Mouse (Mus musculus) layer of hippocampus, adult 11-12 months (tissue): Measurements from ENCODE around the gene BC005537.
A peak's percentile ranks its signal among the peaks of the same experiment; 100 is the strongest.
"Not testable (repeated sequence)": the region's sequence is repeated elsewhere in the genome, so short reads cannot be mapped to it uniquely, and the experiment has no call there.

Source experiments
- DNase-seq: peaks from one replicate; pipeline ENCODE4 v3.0.0; 2022; ENCODE audit warnings: low spot score

The BC005537 gene

DNA sequence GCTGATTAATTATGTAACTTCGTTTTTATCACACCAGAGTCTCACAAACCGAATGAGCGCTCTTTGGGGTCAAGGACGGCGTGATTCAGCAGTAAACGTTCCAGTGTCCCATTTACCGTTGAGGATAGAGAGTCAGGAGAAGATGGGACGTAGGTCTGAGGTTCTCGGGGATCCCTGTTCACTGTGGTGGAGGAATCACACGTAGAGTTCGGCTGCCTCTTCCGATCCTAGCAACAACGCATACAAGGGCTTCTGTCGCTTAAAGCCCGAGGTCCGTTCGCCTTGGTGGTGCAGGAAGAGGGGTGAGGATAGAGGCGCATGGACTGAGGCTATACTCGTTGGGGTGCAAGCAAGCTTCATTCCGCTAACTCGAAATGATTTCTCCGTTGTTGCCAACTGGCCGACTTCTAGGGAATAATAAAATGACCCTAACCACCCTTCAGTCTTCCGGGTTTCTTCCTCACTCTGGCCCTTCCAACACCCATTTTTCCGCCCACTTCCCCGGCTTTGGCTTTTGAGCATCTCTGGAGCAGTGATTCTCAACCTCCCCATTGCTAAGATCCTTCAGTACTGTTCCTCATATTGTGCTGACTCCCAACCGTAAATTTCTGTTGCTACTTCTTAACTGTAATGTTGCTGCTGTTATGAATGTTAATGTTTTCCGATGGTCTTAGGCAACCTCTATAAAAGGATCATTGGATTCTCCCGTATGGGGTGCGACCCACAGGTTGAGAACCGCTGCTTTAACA lies 1.4 kb upstream of the BC005537 start:
- no peak for DNase-seq

GRCm38 (mm10) chr13:24800674-24801307 lies 666 bp upstream of the BC005537 start:
- DNase-seq: peak; percentile 97

DNA sequence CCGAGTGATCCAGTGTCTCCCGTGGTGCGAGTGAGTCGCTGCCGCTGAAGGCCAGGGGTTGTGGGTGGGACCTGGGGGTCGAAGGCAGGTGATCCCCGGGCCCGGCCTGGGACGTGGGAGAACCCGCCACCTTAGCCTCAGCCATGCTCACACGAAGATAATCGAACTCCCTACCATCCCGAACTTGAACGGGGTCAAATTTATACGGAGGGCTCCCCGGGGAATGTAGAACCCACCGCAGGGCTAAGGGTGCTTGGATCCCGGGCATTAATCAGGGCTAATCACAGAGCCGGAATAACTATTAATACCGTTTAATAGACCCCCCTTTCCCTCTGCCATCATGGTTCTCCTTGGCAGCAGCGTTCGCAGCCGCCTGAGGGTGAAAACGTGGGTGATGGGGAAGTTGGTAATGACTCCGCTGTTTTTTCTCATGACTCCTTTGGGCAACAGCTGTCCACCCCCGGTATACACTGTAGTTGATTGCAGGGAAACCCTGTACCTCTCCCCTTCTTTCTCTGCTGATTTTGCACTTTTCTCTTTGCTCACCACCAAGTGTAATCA lies 754 bp downstream of the BC005537 start:
- DNase-seq: peak; percentile 51

- no peak for DNase-seq
Observed at GRCm38 (mm10) chr13:24803196-24803595, 1.7 kb downstream of the BC005537 start.

DNA sequence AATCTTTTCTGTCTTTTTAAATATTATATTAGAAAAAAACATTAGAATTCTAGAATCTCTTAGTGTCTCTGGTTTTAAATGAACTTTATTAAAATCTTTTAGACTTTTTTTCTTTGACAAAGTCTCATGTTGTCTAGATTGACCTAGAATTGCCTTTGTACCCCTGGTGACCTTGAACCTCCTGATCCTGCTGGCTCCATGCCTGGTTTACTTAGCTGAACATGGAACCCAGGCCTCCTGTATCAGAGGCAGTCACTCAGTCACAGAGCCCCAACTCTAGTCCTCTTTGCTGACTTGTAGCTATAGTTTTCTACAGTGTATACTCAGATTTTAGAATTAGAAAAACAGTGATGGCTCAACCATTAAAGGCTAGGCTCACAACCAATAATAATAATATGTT lies 4.6 kb downstream of the BC005537 start:
- no peak for DNase-seq

- no peak for DNase-seq
Observed at GRCm38 (mm10) chr13:24812521-24812920, 11.1 kb downstream of the BC005537 start.

DNA sequence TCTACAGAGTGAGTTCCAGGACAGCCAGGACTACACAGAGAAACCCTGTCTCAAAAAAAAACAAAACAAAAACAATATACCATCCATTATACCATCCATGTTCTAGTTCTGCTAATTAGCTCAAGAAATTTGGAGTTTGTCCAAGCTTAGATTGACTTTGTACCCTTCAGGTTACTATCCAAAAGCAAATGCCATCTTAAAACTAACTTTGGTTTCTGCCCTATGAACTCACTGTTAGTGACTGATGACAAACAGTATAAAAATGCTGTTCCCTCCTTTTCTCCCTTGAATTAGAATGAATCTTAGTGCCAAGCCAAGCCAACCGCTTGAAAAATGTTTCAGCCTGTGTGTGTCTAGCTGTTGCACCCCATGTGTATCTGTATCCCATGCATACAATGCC lies 13.2 kb downstream of the BC005537 start:
- no peak for DNase-seq

GRCm38 (mm10) chr13:24816125-24817092 lies 15.0 kb downstream of the BC005537 start:
- DNase-seq: no peak

DNA sequence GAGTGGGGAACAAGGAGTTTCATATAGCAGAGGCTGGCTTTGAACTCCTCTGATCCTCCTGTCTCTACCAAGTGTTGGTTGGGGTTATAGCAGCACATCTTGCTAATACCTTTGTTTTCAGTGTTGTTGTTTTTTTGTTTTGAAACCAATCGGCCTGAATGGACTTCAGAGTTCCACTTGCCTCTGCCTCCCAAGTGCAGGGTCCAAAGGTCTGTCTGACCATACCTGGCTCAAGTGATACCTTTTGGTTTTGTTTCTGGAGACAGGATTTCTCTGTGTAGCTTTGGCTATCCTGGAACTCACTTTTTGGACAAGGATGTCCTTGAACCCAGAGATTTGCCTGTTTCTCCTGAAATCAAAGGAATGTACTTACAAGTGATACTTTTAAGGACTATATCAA lies 18.5 kb downstream of the BC005537 start:
- no peak for DNase-seq

- DNase-seq: peak; percentile 65
Observed at GRCm38 (mm10) chr13:24822663-24823343, 21.3 kb downstream of the BC005537 start.

DNA sequence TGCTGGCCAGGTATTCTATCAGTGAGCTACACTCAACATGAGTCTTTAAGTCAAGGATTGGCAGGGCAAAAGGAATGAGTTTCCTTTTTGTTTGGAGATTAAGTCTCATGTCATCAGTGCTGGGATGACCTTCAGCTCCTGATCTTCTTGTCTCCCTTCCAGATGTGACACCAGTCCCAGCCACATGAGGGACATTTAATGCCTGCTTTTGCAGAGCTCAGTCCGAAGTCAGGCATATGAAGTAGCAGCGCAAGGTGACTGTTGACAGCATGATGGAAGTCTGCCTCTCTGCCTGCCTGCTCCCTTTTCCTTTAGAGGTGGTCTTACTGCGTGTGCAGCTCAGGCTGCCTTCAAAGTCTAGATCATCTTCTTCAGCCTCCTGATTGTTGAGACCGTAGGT lies 23.2 kb downstream of the BC005537 start:
- DNase-seq: no peak

- DNase-seq: no peak
Observed at GRCm38 (mm10) chr13:24825587-24825986, 24.1 kb downstream of the BC005537 start.

- no peak for DNase-seq
Observed at GRCm38 (mm10) chr13:24826116-24826515, 24.7 kb downstream of the BC005537 start.

DNA sequence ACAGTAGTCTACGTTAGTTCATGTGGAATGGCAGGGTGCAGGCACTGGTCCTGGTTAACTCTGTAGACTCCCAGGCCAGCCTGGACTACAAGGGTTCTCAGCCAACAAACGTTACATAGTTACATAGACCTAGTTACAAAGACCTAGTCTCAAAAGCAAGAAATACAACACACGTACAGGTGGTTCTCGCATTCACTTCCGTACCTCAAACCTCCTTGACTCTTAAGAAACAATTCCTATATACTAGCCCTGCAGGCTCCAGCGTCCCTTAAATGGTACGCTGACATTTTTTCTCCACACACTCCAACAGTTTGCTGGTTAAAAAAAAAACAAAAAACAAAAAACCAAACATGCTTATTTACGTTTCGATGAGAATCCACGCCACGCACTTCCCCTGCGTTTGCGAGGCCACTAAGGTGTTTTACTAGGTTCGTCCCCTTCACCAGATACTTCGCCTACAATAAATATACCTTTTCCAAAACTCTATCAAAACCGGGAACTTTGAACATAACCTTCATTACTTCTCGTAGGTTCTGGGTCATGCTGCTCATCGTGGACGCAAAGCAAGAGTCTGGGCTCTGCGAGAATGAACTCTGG lies 29.4 kb downstream of the BC005537 start:
- DNase-seq: no peak

GRCm38 (mm10) chr13:24831353-24832130 lies 30.1 kb downstream of the BC005537 start, which contains the start of the genes Acot13 and Tdp2:
Acot13 (minus strand) TSS chr13:24831540.
Tdp2 (plus strand) TSS chr13:24831679.
- DNase-seq: peak; percentile 93

DNA sequence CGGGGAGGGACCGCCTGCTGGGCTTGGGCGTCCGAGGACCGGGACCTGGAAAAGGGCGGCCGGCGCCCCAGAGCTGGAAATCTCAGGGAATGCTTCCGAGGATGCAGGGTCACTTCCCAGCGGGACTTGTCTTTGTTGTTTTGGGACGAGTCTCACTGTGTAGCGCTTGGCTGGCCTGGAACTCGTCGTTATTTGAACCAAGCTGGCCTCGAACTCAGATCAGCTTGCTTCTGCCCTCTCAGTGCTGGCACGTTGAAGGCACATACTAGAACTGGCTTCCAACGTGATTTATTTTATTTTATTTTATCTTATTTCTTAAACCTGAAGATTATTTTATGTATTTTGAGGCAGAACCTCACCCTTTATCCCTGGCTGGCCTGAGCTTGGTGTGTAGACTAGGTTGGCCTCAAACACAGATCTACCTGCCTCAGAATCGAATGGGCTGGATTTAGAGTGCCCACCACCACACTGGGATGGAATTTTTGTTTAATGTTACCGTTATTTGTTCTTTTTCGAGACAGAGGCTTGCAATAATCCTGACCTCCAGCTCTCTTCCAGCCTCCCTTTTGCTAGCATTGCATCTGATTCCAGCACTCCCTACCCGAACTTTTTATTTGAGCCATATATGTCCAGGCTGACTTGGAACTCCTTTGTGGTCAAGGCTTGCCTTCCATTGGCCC lies 30.8 kb downstream of the BC005537 start:
- no peak for DNase-seq

DNA sequence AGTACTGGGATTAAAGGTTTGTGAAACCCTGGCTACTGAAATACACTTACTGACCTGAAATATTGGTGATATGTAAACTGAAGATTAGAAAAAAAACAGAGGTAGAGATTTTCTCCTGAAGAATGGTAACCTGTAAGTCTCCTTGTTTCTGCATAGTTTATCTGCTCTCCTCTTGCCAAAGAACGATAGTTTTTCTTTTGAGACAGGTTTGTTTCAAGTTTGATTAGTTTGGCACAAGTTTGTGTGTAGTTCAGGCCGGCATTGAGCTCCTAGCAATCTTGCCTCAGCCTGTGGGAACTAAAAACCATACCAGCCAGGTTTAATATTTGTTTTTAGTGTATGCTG lies 31.3 kb downstream of the BC005537 start:
- no peak for DNase-seq

- DNase-seq: not testable (repeated sequence)
Observed at GRCm38 (mm10) chr13:24837765-24838164, 36.3 kb downstream of the BC005537 start.

GRCm38 (mm10) chr13:24839831-24840230 lies 38.4 kb downstream of the BC005537 start:
- DNase-seq: no peak

- no peak for DNase-seq
Observed at GRCm38 (mm10) chr13:24841702-24842101, 40.2 kb downstream of the BC005537 start.
